Mouse (Mus musculus) brain, embryonic 14.5 days (tissue): ENCODE results near the gene Ptrh2.

Source experiments
- CTCF ChIP-seq: fragments of 200-500 bp; IDR thresholded peaks from 2 replicates; pipeline ENCODE4 v1.5.1; 2012; ENCODE audit warnings: inconsistent platforms, mild to moderate bottlenecking, moderate library complexity, borderline replicate concordance; ENCODE audit not compliant: insufficient read depth, insufficient read length; ENCODE audit errors: extremely low read depth
- POLR2A ChIP-seq: fragments of 200-500 bp; IDR thresholded peaks from 2 replicates; pipeline ENCODE4 v1.6.1; 2012; ENCODE audit warnings: mild to moderate bottlenecking, inconsistent platforms, borderline replicate concordance; ENCODE audit not compliant: poor library complexity, insufficient read depth, insufficient read length, severe bottlenecking; ENCODE audit errors: extremely low read depth

DNA sequence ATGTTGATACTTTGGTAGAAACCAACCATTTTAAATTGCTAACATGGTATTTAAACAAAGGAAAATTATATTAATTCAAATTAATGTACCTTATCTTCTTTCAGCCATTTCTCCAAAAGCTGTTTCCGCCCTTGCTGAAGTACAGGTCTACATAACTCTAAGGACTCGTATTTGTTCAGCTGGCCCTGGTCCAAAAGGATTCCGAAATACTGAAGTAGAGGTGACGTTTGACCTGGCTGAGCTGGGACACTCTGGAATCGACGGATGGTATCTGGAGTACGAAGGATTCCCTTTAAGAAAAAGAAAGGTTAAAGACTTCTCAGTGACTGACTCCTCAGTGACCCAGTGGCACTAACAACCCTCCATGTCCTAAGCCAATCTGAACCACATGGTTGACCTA is 41.2 kb downstream of the Ptrh2 start:
- no peak for TF ChIP-seq POLR2A
- TF ChIP-seq CTCF = no peak
